Mouse (Mus musculus): ENCODE results near the gene Lnx2. TPM values are rescaled to one million over a fixed set of nuclear protein-coding genes. Genes with fewer than 3 reads are reported as not detected.

The Lnx2 gene
- polyA plus RNA-seq (2012; rRNA removed) = 35.1 and 38.3 TPM in 2 replicates

GRCm38 (mm10) chr5:147076026-147076798, at the start of gene Lnx2:
Gene Lnx2 (minus strand): TSS chr5:147076586.

GRCm38 (mm10) chr5:147076799-147077165, 396 bp upstream of the Lnx2 start, which contains the start of gene Polr1d:
Gene Polr1d (plus strand): TSS chr5:147077050.

Other genes starting within 250 kb of the Lnx2 start
- 4.8 and 5.1 TPM in 2 replicates for gene Rpl21, start 243.7 kb downstream of the Lnx2 start, polyA plus RNA-seq (2012; rRNA removed)
- gene Rasl11a, start 231.5 kb downstream of the Lnx2 start, polyA plus RNA-seq (2012; rRNA removed) = 4.5 and 4.8 TPM in 2 replicates
- 17.6 and 36.3 TPM in 2 replicates for gene Gtf3a, start 127.9 kb downstream of the Lnx2 start, polyA plus RNA-seq (2012; rRNA removed)
- 4.8 and 6.0 TPM in 2 replicates for gene Mtif3, start 112.8 kb downstream of the Lnx2 start, polyA plus RNA-seq (2012; rRNA removed)
- gene Polr1d, start 464 bp upstream of the Lnx2 start, polyA plus RNA-seq (2012; rRNA removed) = 19.1 and 26.8 TPM in 2 replicates
- not detected in 2 replicates for gene Gsx1, start 112.1 kb upstream of the Lnx2 start, polyA plus RNA-seq (2012; rRNA removed)
- gene Pdx1, start 193.4 kb upstream of the Lnx2 start, polyA plus RNA-seq (2012; rRNA removed) = 6.1 and 6.2 TPM in 2 replicates
- gene Cdx2, start 230.7 kb upstream of the Lnx2 start, polyA plus RNA-seq (2012; rRNA removed) = 0.27 and 0.39 TPM in 2 replicates
- 0.17 TPM in 1 of 2 replicates, not detected in the other for gene Urad, start 245.9 kb upstream of the Lnx2 start, polyA plus RNA-seq (2012; rRNA removed)

Data from stomach, adult 2 months (tissue).